In the genomic region with DNA sequence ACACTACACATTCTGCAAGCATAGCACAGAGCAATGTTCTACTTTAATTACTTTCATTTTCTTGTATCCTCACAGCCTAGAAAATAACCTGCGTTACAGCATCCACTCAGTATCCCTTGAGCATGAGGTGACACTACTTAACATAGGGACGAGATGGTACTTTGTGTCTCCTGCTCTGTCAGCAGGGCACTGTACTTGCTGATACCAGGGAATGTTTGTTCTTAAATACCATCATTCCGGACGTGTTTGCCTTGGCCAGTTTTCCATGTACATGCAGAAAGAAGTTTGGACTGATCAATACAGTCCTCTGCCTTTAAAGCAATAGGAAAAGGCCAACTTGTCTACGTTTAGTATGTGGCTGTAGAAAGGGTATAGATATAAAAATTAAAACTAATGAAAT, we compare ENCODE assay signal across 20 mouse cellular contexts. TPM values are rescaled to one million over a fixed set of nuclear protein-coding genes. Genes with fewer than 3 reads are reported as not detected.
"Had no signal": no experiment of that assay in that cellular context is flagged by ENCODE, and none has a peak within 500 bp of the region (broad histone marks: within the 10 kb centered on the region; RNA-seq: fewer than 3 reads in every experiment).

No protein-coding gene starts in this region.

- H3K4me3 ChIP-seq: midbrain, embryonic 10.5 days; midbrain, embryonic 12.5 days; myocyte; neural tube, embryonic 13.5 days; neural tube, embryonic 15.5 days; stomach, embryonic 15.5 days had no signal

- H3K4me2 ChIP-seq: lung, embryonic 14.5 days; midbrain, embryonic 12.5 days; neural tube, embryonic 13.5 days; neural tube, embryonic 15.5 days; stomach, embryonic 15.5 days had no signal

- H3K4me1 ChIP-seq: midbrain, embryonic 10.5 days; midbrain, embryonic 12.5 days; neural tube, embryonic 13.5 days; neural tube, embryonic 15.5 days; stomach, embryonic 15.5 days had no signal

- H3K27me3 ChIP-seq: midbrain, embryonic 12.5 days; neural tube, embryonic 13.5 days; neural tube, embryonic 15.5 days; stomach, embryonic 15.5 days had no signal

- H3K9ac ChIP-seq: lung, embryonic 14.5 days; midbrain, embryonic 12.5 days; neural tube, embryonic 13.5 days; neural tube, embryonic 15.5 days; stomach, embryonic 15.5 days had no signal

- H3K27ac ChIP-seq: midbrain, embryonic 10.5 days; midbrain, embryonic 12.5 days; neural tube, embryonic 13.5 days; neural tube, embryonic 15.5 days; stomach, embryonic 15.5 days; stomach, postnatal 0 days had no signal

- ATAC-seq: midbrain, embryonic 16.5 days had no signal

- H3K36me3 ChIP-seq: midbrain, embryonic 10.5 days; midbrain, embryonic 12.5 days; neural tube, embryonic 13.5 days; neural tube, embryonic 15.5 days; stomach, embryonic 15.5 days had no signal

- DNase-seq: lung, adult 18-20 months; lung, embryonic 14.5 days; lung, postnatal 10 days; lung, postnatal 4 days; midbrain, embryonic 14.5 days; retina, postnatal 1 day; right cerebral cortex, adult 18-20 months; spleen, adult 18-20 months; thymus, adult 2 months; thymus, postnatal 36 days had no signal

- H3K9me3 ChIP-seq: midbrain, embryonic 10.5 days; midbrain, embryonic 12.5 days; neural tube, embryonic 13.5 days; neural tube, embryonic 15.5 days; stomach, embryonic 15.5 days had no signal

RNA-seq across cellular contexts. Expression of gene Alb, which starts 10.7 kb away (rescaled TPM):
- total RNA-seq: megakaryocyte, adult 5-6 weeks; megakaryocyte-erythroid progenitor cell, adult 5-6 weeks had no signal
- polyA plus RNA-seq: midbrain, embryonic 10.5 days; midbrain, embryonic 12.5 days; midbrain, embryonic 14.5 days; midbrain, embryonic 16.5 days; myocyte had no signal

RNA-seq across cellular contexts. Expression of gene Afp, which starts 40.6 kb away (rescaled TPM):
- total RNA-seq: megakaryocyte, adult 5-6 weeks; megakaryocyte-erythroid progenitor cell, adult 5-6 weeks had no signal
- polyA plus RNA-seq: midbrain, embryonic 14.5 days had no signal
